Mouse (Mus musculus): Measurements from ENCODE around the gene Skp2. TPM values are rescaled to one million over a fixed set of nuclear protein-coding genes. Genes with fewer than 3 reads are reported as not detected.
A peak's percentile ranks its signal among the peaks of the same experiment; 100 is the strongest.

Gene Skp2
- polyA plus RNA-seq, 1 experiment = 3.5 TPM

GRCm38 (mm10) chr15:9072630-9073029 is 82.6 kb downstream of the Skp2 start:
- H3K27ac ChIP-seq (ENCODE audit: insufficient read depth, low read length) = peak overlapping the region; percentile 11; the same call in 1 of the 2 replicates
- H3K4me1 ChIP-seq (ENCODE audit: control insufficient read depth, insufficient read depth, low read length) = peaks cover 3% of the 10 kb centered on the region
- peak overlapping the region; percentile 88 for H3K4me3 ChIP-seq (ENCODE audit: insufficient read depth, low read length)
- TF ChIP-seq CTCF (IDR thresholded peaks at IDR 0.05; ENCODE audit: extremely low read depth, insufficient read depth, low read length) (no peak), POLR2A (IDR thresholded peaks at IDR 0.05; ENCODE audit: extremely low read depth, insufficient read depth, low read length) (no peak)

DNA sequence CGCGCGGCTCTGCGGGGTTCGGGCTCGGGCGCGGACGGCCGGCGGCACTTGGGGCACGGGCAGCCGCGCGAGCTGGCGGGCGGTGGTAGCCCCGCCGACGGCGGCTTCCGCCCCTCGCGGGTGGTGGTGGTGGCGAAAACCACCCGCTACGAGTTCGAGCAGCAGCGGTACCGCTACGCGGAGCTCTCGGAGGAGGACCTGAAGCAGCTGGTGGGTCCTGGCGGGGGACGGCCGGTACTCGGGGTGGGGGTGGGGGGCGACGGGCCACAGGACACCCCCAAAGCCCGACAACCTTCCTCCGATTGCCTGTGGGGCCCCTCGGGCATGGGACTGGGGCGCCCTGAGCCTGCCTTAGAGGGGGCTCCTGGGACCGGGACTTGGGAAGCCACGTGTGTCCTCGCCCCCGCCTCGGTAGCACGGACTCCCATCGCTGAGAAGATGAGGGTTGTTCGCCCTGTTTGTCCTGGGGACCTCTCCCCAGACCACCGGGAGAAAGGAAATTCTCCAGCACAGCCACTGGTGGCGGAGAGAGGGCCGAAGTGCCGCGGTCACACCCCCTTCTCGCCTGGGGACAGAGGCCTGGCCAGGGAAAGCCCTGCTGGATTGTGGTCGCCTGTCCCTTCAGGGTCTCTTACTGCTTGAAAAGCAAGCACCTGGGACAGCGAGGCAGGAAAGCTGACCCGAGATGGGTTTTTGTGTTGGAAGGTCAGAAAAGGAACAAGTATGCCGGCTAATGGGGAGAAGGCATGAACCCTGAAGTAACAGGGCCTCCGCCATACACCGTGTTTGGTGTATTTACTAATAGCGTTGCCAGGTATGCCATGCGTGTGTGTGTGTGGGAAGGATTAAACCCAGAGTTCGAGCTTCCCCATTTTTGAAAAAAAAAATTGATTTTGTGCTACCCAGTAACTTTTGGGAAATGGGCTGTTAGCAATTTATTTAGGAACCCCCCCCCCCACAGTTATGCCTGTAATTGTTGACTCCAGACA is 83.4 kb downstream of the Skp2 start:
- H3K4me1 ChIP-seq (ENCODE audit: control insufficient read depth, insufficient read depth, low read length) = peaks cover 3% of the 10 kb centered on the region
- peak overlapping the region; percentile 88 for H3K4me3 ChIP-seq (ENCODE audit: insufficient read depth, low read length)
- TF ChIP-seq CTCF (IDR thresholded peaks at IDR 0.05; ENCODE audit: extremely low read depth, insufficient read depth, low read length) = no peak
- TF ChIP-seq POLR2A (IDR thresholded peaks at IDR 0.05; ENCODE audit: extremely low read depth, insufficient read depth, low read length) = no peak
- peak overlapping the region; percentile 68; the same call in 1 of the 2 replicates for H3K27ac ChIP-seq (ENCODE audit: insufficient read depth, low read length)

GRCm38 (mm10) chr15:9070912-9071555 is 84.2 kb downstream of the Skp2 start, which contains the start of gene Nadk2:
Gene Nadk2, plus strand, starts transcription at chr15:9071260.
- TF ChIP-seq CTCF (IDR thresholded peaks at IDR 0.05; ENCODE audit: extremely low read depth, insufficient read depth, low read length) (no peak), POLR2A (IDR thresholded peaks at IDR 0.05; ENCODE audit: extremely low read depth, insufficient read depth, low read length) (no peak)
- Histone ChIP-seq H3K4me3 (ENCODE audit: insufficient read depth, low read length) (peak within 1 kb of the TSS; percentile 88), H3K4me1 (ENCODE audit: control insufficient read depth, insufficient read depth, low read length) (peaks cover 3% of the 10 kb centered on the region)

DNA sequence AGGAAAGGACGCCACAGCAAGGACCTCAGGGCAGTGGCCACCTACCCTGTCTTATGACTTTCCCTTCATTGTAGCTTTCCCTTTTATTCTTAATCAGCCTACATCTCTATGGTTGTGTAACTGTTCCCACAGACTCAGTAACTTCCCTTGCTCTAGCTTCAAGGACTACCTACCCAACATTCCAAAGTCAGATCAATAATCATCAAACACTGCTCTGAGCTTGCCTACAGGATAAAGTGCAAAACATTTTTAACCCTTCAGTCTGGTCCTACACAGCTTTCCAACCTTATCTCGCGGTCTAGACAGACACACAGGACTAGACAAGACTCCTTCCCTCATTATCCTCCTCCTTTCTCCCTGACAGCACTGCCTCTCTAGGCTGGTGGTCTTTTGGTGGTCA is 84.9 kb downstream of the Skp2 start:
- no peak overlapping the region for H3K27ac ChIP-seq (ENCODE audit: insufficient read depth, low read length)
- peaks cover 3% of the 10 kb centered on the region for H3K4me1 ChIP-seq (ENCODE audit: control insufficient read depth, insufficient read depth, low read length)
- TF ChIP-seq POLR2A (IDR thresholded peaks at IDR 0.05; ENCODE audit: extremely low read depth, insufficient read depth, low read length) (no peak), CTCF (IDR thresholded peaks at IDR 0.05; ENCODE audit: extremely low read depth, insufficient read depth, low read length) (no peak)
- H3K4me3 ChIP-seq (ENCODE audit: insufficient read depth, low read length) = peak overlapping the region; percentile 88

More at GRCm38 (mm10) chr15:9070912-9071555, 84.2 kb downstream of the Skp2 start, which contains the start of gene Nadk2:
- H3K27ac ChIP-seq (ENCODE audit: insufficient read depth, low read length) = peak within 1 kb of the TSS; percentile 68; the same call in 1 of the 2 replicates

- peaks cover 2% of the 10 kb centered on the region; the same call in 1 of the 2 replicates for H3K4me1 ChIP-seq (ENCODE audit: control insufficient read depth, insufficient read depth, low read length)
- no peak overlapping the region for H3K27ac ChIP-seq (ENCODE audit: insufficient read depth, low read length)
- TF ChIP-seq CTCF (IDR thresholded peaks at IDR 0.05; ENCODE audit: extremely low read depth, insufficient read depth, low read length) = no peak
- TF ChIP-seq POLR2A (IDR thresholded peaks at IDR 0.05; ENCODE audit: extremely low read depth, insufficient read depth, low read length) = no peak
- H3K4me3 ChIP-seq (ENCODE audit: insufficient read depth, low read length) = no peak overlapping the region
These were observed 86.3 kb downstream of the Skp2 start for GRCm38 (mm10) chr15:9068881-9069280.

Other genes with a start within 250 kb of the Skp2 start
- gene Ranbp3l, start 187.5 kb downstream of the Skp2 start, polyA plus RNA-seq (2012; rRNA removed) = 10.3 and 10.5 TPM in 2 replicates
- 41.7 and 54.7 TPM in 2 replicates for gene Nadk2, start 84.2 kb downstream of the Skp2 start, polyA plus RNA-seq (2012; rRNA removed)
- gene Lmbrd2, start 14.9 kb downstream of the Skp2 start, polyA plus RNA-seq (2012; rRNA removed) = 24.1 and 24.5 TPM in 2 replicates
- not detected in 2 replicates for gene Ugt3a1, start 121.5 kb upstream of the Skp2 start, polyA plus RNA-seq (2012; rRNA removed)
- gene Ugt3a2, start 180.1 kb upstream of the Skp2 start, polyA plus RNA-seq (2012; rRNA removed) = not detected in 2 replicates